Mouse (Mus musculus): ENCODE measurements around the gene Asic2.

Asic2 gene

DNA sequence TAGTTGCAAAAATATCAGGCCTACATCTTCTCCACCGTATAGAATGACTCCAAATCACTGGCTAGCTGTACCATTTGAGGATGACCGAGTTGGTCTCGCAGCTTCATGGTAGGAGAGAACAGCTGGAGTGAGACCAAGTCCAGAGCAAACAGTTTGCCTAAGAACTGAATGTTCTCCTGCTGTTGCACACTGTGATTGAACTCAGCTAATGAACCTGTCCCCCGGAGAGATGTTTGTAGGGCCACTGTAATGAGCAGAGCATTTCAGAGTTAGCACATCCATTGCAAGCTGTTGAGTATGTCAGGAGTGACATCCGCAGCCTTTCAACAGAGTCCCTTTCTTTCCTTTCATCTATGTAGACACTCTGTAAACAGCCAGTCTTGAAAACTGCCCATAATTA, 993.6 kb downstream of the Asic2 start:
- Histone ChIP-seq H3K4me1 (replicated peaks; ENCODE audit: low read depth, low read length) (peaks cover 4% of the 10 kb centered on the region; the same call in 1 of the 2 replicates), H3K9me3 (ENCODE audit: low read length) (no peaks in the 10 kb centered on the region), H3K36me3 (ENCODE audit: insufficient read depth, low read length) (no peaks in the 10 kb centered on the region)

DNA sequence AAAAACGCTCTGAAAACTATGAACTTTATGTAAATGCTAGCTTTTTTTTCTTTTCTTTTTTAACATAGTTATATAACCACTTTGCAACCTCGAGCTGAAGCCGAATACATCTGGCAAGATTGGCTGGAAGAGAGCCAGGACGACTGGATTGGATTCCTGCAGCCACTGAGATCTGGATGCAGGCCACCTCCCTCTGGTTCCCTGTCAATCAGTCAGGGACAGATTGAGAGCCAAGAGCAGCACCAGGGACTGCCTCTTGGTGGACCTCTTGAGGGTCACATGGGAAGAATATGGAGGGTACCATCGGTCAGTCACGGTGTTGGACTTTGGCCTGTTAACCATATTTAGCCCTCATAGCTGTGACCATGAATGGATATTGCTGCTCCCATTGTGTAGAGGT, 994.3 kb downstream of the Asic2 start:
- Histone ChIP-seq H3K36me3 (ENCODE audit: insufficient read depth, low read length) (no peaks in the 10 kb centered on the region), H3K4me3 (replicated peaks; ENCODE audit: low read length) (no peak overlapping the region), H3K27me3 (ENCODE audit: insufficient read depth, low read length) (no peaks in the 10 kb centered on the region; the same call in 1 of the 2 replicates), H3K9me3 (ENCODE audit: low read length) (no peaks in the 10 kb centered on the region), H3K4me1 (replicated peaks; ENCODE audit: low read depth, low read length) (peaks cover 9% of the 10 kb centered on the region; the same call in 1 of the 2 replicates)
- TF ChIP-seq NANOG (IDR thresholded peaks at IDR 0.05; ENCODE audit: borderline replicate concordance, low read length) (no peak), POU5F1 (IDR thresholded peaks at IDR 0.05; ENCODE audit: borderline replicate concordance, low read length) (no peak), CTCF (conservative IDR thresholded peaks at IDR 0.05; ENCODE audit: low read length) (no peak)

More for the DNA sequence above, 993.6 kb downstream of the Asic2 start:
- TF ChIP-seq CTCF (conservative IDR thresholded peaks at IDR 0.05; ENCODE audit: low read length) (no peak), POU5F1 (IDR thresholded peaks at IDR 0.05; ENCODE audit: borderline replicate concordance, low read length) (no peak), NANOG (IDR thresholded peaks at IDR 0.05; ENCODE audit: borderline replicate concordance, low read length) (no peak)
- Histone ChIP-seq H3K27me3 (ENCODE audit: insufficient read depth, low read length) (no peaks in the 10 kb centered on the region; the same call in 1 of the 2 replicates), H3K4me3 (replicated peaks; ENCODE audit: low read length) (no peak overlapping the region)

DNA sequence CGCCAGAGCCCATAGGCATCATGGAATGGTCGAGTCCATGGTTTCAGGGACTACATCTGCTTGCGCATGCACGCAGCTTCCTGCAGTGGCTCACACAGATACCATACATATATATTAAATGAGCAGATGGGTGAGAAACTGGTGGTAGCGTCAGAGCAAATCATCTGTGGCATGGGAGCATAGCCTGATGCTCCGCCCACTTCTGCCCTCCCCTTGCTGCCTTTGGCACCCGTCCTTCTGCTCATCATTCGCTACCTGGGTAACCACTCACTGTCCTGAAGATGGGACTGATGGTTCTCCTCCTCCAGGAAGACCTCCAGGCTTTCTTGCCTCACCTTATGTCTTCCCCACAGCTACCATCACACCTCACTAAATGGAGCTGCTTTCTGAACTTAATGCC, 995.0 kb downstream of the Asic2 start:
- Histone ChIP-seq H3K9me3 (ENCODE audit: low read length) (no peaks in the 10 kb centered on the region), H3K36me3 (ENCODE audit: insufficient read depth, low read length) (no peaks in the 10 kb centered on the region), H3K4me3 (replicated peaks; ENCODE audit: low read length) (no peak overlapping the region), H3K27me3 (ENCODE audit: insufficient read depth, low read length) (no peaks in the 10 kb centered on the region; the same call in 1 of the 2 replicates), H3K4me1 (replicated peaks; ENCODE audit: low read depth, low read length) (peaks cover 9% of the 10 kb centered on the region; the same call in 1 of the 2 replicates)
- TF ChIP-seq CTCF (conservative IDR thresholded peaks at IDR 0.05; ENCODE audit: low read length) (no peak), POU5F1 (IDR thresholded peaks at IDR 0.05; ENCODE audit: borderline replicate concordance, low read length) (no peak), NANOG (IDR thresholded peaks at IDR 0.05; ENCODE audit: borderline replicate concordance, low read length) (no peak)

DNA sequence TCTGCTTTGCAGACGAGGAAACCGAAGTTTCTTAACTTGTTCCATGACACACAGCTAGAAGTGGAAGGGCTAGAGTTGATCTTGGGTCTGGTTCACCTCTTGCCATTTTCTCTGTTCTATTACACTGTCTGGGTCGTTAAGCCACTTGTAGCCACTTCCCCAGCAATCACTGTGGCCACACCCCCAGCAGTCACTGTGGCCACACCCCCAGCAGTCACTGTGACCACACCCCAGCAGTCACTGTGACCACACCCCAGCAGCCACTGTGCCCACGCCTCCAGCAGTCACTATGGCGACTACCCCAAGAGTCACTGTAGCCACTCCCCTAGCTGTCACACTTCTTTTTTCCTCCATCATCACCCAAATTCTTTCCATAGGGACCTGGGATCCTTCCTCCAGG, 1000.7 kb downstream of the Asic2 start:
- Histone ChIP-seq H3K36me3 (ENCODE audit: insufficient read depth, low read length) (no peaks in the 10 kb centered on the region), H3K27me3 (ENCODE audit: insufficient read depth, low read length) (no peaks in the 10 kb centered on the region; the same call in 1 of the 2 replicates), H3K4me1 (replicated peaks; ENCODE audit: low read depth, low read length) (peaks cover 27% of the 10 kb centered on the region), H3K4me3 (replicated peaks; ENCODE audit: low read length) (no peak overlapping the region), H3K9me3 (ENCODE audit: low read length) (no peaks in the 10 kb centered on the region)
- TF ChIP-seq POU5F1 (IDR thresholded peaks at IDR 0.05; ENCODE audit: borderline replicate concordance, low read length), result no peak
- no peak for TF ChIP-seq NANOG (IDR thresholded peaks at IDR 0.05; ENCODE audit: borderline replicate concordance, low read length)
- TF ChIP-seq CTCF (conservative IDR thresholded peaks at IDR 0.05; ENCODE audit: low read length), result no peak

DNA sequence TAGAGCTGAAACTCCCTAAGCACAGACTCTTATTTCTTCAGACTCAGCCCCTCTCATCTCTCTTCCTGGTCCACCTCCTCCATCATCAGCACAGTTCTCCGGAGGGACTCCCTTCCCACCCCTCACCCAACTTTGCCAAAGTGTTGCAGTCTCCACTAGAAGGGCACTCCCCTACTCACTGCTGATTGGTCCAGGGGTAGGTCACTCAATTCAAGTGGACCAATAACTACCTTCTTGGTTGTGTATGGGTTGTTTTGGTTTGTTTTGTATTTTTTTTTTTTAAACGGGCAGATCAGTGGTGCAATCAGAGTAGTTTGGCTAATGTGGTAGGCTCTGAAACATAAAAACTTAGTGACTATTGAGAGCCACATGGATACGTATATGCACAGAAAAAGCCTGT, 1002.2 kb downstream of the Asic2 start:
- Histone ChIP-seq H3K36me3 (ENCODE audit: insufficient read depth, low read length) (no peaks in the 10 kb centered on the region), H3K4me1 (replicated peaks; ENCODE audit: low read depth, low read length) (peaks cover 24% of the 10 kb centered on the region), H3K4me3 (replicated peaks; ENCODE audit: low read length) (no peak overlapping the region), H3K9me3 (ENCODE audit: low read length) (no peaks in the 10 kb centered on the region), H3K27me3 (ENCODE audit: insufficient read depth, low read length) (no peaks in the 10 kb centered on the region; the same call in 1 of the 2 replicates)
- TF ChIP-seq CTCF (conservative IDR thresholded peaks at IDR 0.05; ENCODE audit: low read length) (no peak), POU5F1 (IDR thresholded peaks at IDR 0.05; ENCODE audit: borderline replicate concordance, low read length) (no peak), NANOG (IDR thresholded peaks at IDR 0.05; ENCODE audit: borderline replicate concordance, low read length) (no peak)

DNA sequence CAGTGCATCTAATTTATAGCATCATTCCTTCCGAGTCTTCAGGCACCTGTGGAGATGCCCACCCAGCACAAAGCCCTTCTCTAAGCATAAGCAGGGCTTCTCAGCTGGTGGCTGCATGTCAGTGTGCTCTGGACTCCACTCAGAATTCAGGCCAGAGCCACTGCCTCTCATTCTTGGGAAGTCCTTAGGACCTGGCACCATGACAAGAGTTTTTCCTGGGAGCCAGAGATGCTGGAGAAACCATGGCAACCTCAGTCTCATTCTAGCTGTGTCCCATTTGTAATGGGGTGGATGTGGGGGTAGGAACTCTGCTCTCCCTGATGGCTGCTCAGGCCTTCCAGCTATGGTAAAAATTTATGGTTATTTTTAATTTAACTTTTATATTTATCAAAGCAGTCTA, 1006.9 kb downstream of the Asic2 start:
- no peaks in the 10 kb centered on the region for H3K36me3 ChIP-seq (ENCODE audit: insufficient read depth, low read length)
- no peak overlapping the region for H3K4me3 ChIP-seq (replicated peaks; ENCODE audit: low read length)
- 0 out of 2 replicates have a peak, but pooled peaks cover 9% of the 10 kb centered on the region for H3K4me1 ChIP-seq (replicated peaks; ENCODE audit: low read depth, low read length)
- no peaks in the 10 kb centered on the region for H3K9me3 ChIP-seq (ENCODE audit: low read length)
- H3K27me3 ChIP-seq (ENCODE audit: insufficient read depth, low read length), result peaks cover 21% of the 10 kb centered on the region; the same call in 1 of the 2 replicates
- TF ChIP-seq POU5F1 (IDR thresholded peaks at IDR 0.05; ENCODE audit: borderline replicate concordance, low read length), result no peak
- TF ChIP-seq CTCF (conservative IDR thresholded peaks at IDR 0.05; ENCODE audit: low read length), result no peak
- TF ChIP-seq NANOG (IDR thresholded peaks at IDR 0.05; ENCODE audit: borderline replicate concordance, low read length), result no peak

DNA sequence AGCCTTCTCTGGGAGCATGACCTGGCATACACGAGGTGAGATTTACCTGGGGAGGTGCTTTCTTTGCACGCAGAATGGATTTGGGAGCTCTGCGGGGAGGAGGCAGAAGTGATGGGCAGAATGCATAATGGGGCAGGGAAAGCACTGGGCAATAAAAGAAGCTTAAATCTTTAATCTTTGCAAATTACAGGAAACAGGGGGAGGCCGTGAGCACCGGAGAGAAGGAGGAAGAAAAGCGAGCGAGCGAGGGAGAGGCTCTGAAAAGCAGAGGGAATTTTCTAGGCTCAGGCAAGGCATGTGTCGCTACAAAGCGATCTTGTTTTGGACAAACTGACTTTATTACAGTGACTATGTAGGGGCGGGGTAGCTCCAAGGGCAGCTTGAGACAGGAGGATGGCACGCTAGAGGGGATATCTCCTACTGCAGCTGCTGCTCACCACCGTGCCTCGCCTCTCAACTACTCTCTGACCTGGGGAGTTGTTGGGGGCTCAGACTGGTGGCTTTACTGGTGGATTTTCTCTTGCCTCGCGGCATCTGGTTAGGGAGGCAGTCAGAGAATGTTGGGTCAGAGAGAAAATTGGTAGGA, 1010.1 kb downstream of the Asic2 start:
- Histone ChIP-seq H3K4me1 (replicated peaks; ENCODE audit: low read depth, low read length) (0 out of 2 replicates have a peak, but pooled peaks cover 6% of the 10 kb centered on the region), H3K36me3 (ENCODE audit: insufficient read depth, low read length) (no peaks in the 10 kb centered on the region), H3K27me3 (ENCODE audit: insufficient read depth, low read length) (peaks cover 29% of the 10 kb centered on the region; the same call in 1 of the 2 replicates), H3K4me3 (replicated peaks; ENCODE audit: low read length) (no peak overlapping the region), H3K9me3 (ENCODE audit: low read length) (no peaks in the 10 kb centered on the region)
- TF ChIP-seq CTCF (conservative IDR thresholded peaks at IDR 0.05; ENCODE audit: low read length) (no peak), NANOG (IDR thresholded peaks at IDR 0.05; ENCODE audit: borderline replicate concordance, low read length) (no peak), POU5F1 (IDR thresholded peaks at IDR 0.05; ENCODE audit: borderline replicate concordance, low read length) (no peak)

GRCm38 (mm10) chr11:80955915-80956314, 1012.3 kb downstream of the Asic2 start:
- peaks cover 29% of the 10 kb centered on the region; the same call in 1 of the 2 replicates for H3K27me3 ChIP-seq (ENCODE audit: insufficient read depth, low read length)
- no peak overlapping the region for H3K4me3 ChIP-seq (replicated peaks; ENCODE audit: low read length)
- TF ChIP-seq CTCF (conservative IDR thresholded peaks at IDR 0.05; ENCODE audit: low read length), result no peak
- no peak for TF ChIP-seq NANOG (IDR thresholded peaks at IDR 0.05; ENCODE audit: borderline replicate concordance, low read length)
- no peak for TF ChIP-seq POU5F1 (IDR thresholded peaks at IDR 0.05; ENCODE audit: borderline replicate concordance, low read length)
- H3K9me3 ChIP-seq (ENCODE audit: low read length), result no peaks in the 10 kb centered on the region
- no peaks in the 10 kb centered on the region for H3K36me3 ChIP-seq (ENCODE audit: insufficient read depth, low read length)
- 0 out of 2 replicates have a peak, but pooled peaks cover 6% of the 10 kb centered on the region for H3K4me1 ChIP-seq (replicated peaks; ENCODE audit: low read depth, low read length)

Measured in E14TG2a.4 (cell line).